Mouse (Mus musculus): ENCODE measurements around the gene Stx11.

Gene Stx11

DNA sequence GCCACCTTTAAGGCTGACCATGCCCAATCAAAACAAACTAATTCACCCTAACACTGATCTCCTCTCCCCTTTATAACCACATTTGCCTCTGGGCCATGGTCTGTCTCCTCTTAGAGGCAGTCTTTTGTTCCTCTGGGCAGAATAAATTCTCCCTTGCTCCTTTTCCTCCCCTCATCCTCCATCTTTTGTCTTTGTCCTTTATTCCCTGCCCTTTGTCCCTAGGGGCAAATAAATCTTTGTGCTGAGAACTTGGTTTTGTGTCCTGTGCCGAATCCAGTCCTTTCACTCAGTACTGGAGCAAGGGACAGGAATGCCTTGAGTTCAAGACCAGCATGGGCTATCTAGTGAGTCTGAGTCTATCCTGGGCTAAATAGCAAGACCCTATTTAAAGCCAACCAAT lies 46.5 kb downstream of the Stx11 start:
- in situ Hi-C loops (cut with MboI; ENCODE audit: low sequenced_read_pairs) = no loop called here

DNA sequence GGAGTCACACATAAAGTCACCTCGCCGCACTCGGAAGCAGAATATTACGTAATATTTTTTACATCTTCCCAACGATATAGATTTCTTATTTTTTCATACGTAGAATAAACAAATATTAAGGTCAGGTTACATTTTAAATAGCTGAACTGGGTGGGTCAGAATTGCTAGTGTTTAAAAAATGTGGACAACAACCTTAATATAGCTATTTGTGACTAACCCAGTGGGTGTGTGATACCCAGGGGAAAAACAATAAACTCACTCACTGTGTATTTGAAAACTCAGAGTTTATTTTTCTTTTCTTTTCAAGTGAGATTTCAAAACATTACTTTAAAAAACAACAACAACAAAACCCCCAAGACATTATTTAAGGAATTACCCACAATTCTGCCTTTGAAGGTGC lies 47.7 kb downstream of the Stx11 start:
- in situ Hi-C loops (cut with MboI; ENCODE audit: low sequenced_read_pairs) = no loop called here

DNA sequence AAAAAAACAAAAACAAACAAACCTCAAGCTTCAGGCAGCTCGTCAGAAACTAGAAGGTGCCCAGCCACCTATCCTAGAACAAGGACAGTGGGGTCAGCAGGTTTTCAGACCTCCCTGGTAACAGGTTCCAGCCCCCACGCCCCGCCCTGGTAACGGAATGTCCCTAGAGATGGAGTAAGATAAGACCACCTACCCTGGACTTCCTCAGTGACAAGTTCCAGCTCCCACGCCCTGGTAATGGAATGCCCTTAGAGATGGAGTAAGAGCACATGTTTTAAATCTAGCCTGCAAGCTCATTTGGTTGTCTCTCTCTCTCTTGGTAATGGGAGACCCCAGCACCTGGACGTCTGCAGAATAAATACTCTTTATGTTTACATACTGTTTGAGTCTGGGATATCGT lies 48.3 kb downstream of the Stx11 start:
- in situ Hi-C loops (cut with MboI; ENCODE audit: low sequenced_read_pairs) = no loop called here

DNA sequence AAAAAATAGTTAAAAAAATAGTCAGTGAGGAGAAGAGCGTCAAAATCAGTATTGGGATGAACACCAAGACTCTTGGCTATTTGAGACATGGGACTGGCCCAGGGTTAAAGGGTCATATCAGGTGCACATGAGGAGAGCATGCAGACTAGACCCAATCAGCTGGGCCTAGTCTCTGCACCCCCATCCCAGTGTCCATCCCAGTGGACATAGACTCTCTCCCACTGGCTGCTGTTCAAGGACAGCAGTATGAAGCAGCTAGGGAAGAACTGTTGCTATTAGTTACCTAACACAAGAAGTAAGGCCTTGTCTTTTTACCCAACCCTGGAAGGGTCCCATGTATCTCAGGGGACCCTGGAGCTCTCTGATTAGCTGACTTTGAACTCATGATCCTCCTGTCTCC lies 49.9 kb downstream of the Stx11 start:
- in situ Hi-C loops (cut with MboI; ENCODE audit: low sequenced_read_pairs) = no loop called here

DNA sequence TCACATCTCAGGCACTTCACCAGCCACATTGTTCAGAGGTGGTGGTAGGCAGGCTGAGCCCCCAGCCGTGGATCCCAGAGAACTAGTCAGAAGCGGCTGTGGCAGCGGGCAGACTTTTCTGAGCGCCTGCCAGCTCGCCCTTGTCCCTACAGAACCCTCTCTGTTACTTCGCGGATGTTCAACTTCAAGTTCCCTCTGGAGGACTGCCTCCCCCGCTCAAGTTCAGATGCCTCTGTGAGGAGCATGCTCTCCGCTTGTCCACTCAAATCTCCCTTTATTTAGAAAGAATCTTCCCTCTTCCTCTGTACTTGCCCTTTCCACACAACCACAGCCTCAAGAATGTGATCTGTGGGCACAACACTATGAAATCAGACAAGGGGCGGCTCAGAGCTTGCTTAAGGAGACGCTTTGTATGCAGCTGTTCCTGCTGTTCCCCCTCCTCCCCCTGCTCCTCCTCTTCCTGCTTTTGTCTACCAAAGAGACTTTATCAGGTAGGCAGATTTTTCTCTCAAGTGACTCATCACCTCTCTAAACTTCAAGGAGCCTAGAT lies 52.0 kb downstream of the Stx11 start:
- in situ Hi-C loops (cut with MboI; ENCODE audit: low sequenced_read_pairs) = no loop called here

DNA sequence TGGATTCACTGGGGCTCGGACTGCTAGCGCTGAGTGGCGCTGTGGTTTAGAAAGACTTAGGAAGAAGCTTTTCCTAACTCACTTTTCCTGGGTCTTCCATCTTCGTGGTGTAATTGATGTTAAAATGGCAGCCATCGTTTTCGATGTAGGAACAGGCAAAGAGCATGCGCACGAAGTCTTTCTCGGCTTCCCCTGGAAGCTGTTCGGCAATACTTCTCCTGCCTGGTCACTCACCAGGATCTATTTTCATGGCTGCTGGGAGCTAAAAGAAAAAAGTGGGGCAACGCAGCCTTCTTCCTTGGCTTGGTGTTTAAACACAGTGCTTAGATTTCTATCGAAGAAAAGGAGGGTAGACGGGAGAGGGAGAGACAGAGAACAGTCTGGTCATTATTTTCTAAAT lies 52.6 kb downstream of the Stx11 start:
- in situ Hi-C loops (cut with MboI; ENCODE audit: low sequenced_read_pairs) = no loop called here

DNA sequence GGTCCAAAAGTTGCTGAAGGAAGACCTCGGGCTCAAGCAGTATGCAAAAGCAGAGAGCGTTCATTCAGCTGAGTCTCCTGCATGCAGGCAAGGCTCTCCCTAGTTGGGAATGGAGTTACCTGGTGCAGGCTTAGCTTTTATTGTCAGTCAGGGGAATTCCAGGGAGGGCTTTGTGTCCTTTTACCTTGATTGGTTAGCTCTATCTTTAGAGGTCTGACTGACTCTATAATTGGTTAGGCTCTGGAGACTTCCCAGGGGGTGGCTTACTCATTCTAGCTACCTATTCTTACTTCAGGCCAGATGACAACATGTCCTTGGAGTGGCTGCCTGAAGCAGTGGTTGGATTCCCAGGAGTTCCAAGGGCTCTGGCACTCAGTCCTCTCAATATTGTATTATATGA lies 54.2 kb downstream of the Stx11 start:
- in situ Hi-C loops (cut with MboI; ENCODE audit: low sequenced_read_pairs) = no loop called here

DNA sequence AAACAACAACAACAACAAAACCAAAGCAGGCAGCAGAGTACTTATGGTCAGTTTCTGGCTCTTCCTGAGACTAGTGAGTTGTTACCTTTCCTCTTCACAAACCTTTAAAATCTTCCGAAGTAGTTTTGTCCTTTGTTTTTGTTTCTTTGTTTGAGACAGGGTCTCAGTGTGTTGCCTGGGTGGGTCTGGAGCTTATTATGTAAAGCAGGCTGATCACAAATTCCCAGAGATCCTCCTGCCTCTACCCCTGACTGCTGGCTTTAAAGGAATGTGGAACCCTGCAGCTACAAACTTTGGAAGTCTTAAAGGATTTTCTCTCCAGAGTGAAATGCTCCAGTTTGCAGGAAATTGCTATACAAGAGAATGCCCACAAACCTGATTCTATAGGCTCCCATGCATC lies 54.9 kb downstream of the Stx11 start:
- in situ Hi-C loops (cut with MboI; ENCODE audit: low sequenced_read_pairs) = no loop called here

DNA sequence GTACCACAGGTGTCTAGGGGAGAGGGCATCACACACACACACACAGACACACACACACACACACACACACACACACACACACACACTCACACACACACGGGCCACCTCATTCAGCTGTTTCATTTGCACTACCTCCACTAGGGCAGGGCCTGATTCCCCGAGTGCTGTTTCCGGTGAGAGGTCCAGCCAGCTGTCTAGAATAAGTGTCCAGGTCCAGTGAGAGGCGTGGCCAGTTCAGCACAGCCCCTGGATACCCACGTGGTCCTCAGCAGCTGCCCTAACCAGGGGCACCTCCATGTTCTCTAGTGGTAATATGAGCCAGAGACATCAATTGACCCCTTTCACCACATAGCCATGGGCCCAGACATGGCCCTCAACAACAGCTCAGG lies 60.0 kb downstream of the Stx11 start:
- in situ Hi-C loops (cut with MboI; ENCODE audit: low sequenced_read_pairs) = no loop called here

DNA sequence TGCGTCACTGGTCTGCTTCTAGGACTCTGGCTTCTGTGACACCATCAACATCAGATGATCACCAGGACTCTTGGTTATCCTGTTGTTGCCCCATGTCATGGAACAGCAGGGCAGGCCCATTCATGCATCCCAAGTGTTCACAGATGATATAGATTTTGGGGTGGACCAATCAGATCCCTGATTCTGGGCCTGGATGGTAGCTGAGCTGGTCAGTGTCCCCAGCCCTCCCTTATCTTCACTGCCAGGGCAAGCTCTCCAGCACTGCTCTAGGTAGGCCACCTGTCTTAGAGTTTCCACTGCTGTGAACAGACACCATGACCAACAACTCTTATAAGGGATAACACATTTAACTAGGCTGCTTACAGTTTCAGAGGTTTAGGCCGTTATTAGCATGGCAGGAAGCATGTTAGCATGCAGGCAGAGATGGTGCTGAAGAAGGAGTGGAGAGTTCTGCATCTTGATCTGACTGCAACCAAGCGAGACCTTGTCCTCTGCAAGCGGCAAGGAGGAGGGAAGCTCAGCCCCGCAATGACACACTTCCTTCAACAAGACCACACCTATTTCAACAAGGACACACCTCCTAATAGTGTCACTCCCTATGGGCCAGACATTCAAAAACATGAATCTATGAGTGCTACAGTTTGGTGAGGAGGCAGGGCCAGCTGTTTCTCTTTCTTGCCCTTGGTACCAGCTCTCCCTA lies 60.5 kb downstream of the Stx11 start:
- in situ Hi-C loops (cut with MboI; ENCODE audit: low sequenced_read_pairs) = no loop called here

DNA sequence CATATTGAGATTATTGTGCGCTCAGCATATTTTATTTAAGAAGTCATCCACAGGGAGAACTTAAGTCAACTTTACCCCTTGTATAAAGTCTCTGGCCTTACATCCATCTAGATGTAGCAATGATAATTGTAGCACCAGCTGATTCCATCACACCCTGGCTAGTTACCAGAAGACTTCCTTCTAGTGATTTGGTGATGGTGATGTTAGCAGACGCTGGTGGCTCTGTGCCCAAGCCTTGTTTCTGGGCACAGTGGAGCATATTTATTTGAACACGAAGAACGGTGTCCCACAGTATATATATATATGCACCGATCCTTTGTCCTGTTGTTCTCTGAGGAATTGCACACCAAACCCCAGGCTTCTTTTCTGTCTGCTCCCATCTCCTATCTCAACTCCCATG lies 64.2 kb downstream of the Stx11 start:
- in situ Hi-C loops (cut with MboI; ENCODE audit: low sequenced_read_pairs) = no loop called here

DNA sequence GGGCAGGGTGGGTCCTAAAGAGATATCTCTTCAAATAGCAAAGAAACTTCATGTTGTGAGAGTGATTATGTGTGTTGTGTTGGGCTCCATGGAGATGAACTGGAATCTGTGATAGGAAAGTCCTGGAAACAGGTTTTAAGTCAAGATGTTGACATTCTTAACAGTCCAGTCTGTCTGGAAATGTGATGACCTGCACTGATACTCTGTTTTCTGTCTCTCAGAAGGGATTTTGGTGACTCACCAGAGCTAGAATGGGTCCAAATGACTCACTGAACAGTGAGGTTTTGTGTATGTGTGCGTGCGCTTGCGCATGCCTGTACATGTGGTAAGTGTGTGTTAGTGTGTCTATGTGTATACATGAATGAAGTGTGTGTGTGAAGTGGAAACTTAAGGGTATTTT lies 70.8 kb downstream of the Stx11 start:
- in situ Hi-C loops (cut with MboI; ENCODE audit: low sequenced_read_pairs) = no loop called here

DNA sequence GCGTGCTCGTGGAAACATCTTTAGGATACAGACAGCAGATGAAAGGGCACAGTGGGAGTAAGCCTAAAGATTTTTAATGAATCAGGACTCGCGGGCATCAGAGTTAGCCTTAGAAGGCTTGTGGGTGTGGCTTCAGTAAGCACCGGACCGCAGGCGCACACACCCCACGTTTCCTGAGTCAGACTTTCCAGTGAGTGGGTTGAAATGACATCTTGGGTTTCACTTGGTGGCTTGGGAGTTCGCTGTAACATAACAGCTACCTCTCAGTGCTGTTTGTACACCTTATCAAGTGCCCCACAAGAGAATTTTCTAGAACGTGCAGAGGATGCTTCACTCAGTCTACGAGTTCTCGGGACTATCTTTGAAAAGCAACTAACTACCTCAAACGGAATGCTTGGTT lies 75.7 kb downstream of the Stx11 start:
- in situ Hi-C loops (cut with MboI; ENCODE audit: low sequenced_read_pairs) = no loop called here
